Mouse (Mus musculus) C2C12 (cell line): ENCODE data around the gene Sgsm2.

Experiments
- CEBPB ChIP-seq: IDR thresholded peaks from one replicate; pipeline ENCODE4 v1.6.1; 2011; ENCODE audit warnings: low read depth, mild to moderate bottlenecking, control low read depth, moderate library complexity
- CTCF ChIP-seq: IDR thresholded peaks from one replicate; pipeline ENCODE4 v1.5.1; 2011; ENCODE audit not compliant: control insufficient read depth, insufficient read depth, insufficient read length
- MYOG ChIP-seq: IDR thresholded peaks from one replicate; pipeline ENCODE4 v1.6.1; 2011; ENCODE audit not compliant: control insufficient read depth, insufficient read length; ENCODE audit errors: extremely low read depth

- TF ChIP-seq CTCF: no peak
- no peak for TF ChIP-seq CEBPB
- TF ChIP-seq MYOG: no peak
Measured at GRCm38 (mm10) chr11:74909978-74910377, 13.1 kb upstream of the Sgsm2 start.
